Mouse (Mus musculus) forebrain, embryonic 10.5 days (tissue): ENCODE data around the gene Tmem254b. TPM values are rescaled to one million over a fixed set of nuclear protein-coding genes. Genes with fewer than 3 reads are reported as not detected.
"Not testable (repeated sequence)": the region's sequence is repeated elsewhere in the genome, so short reads cannot be mapped to it uniquely, and the experiment has no call there.

Experiments
- DNase-seq: peaks from one replicate; pipeline ENCODE4 v3.0.0-alpha.2; 2017; ENCODE audit warnings: low spot score; ENCODE audit errors: extremely low spot score
- H3K27ac ChIP-seq: fragments of 300-500 bp; sonication (generic); 2 replicates; pipeline ENCODE4 v1.5.1; 2016; ENCODE audit warnings: mild to moderate bottlenecking
- H3K27me3 ChIP-seq: fragments of 300-500 bp; sonication (generic); 2 replicates; pipeline ENCODE4 v1.6.1; 2016; ENCODE audit warnings: mild to moderate bottlenecking; ENCODE audit not compliant: poor library complexity, severe bottlenecking
- H3K36me3 ChIP-seq: fragments of 300-500 bp; sonication (generic); replicated peaks from 2 replicates; pipeline ENCODE4 v1.6.1; 2016; ENCODE audit warnings: mild to moderate bottlenecking, moderate library complexity
- H3K4me1 ChIP-seq: fragments of 300-500 bp; sonication (generic); 2 replicates; pipeline ENCODE4 v1.6.1; 2016
- H3K4me3 ChIP-seq: fragments of 300-500 bp; sonication (generic); 2 replicates; pipeline ENCODE4 v1.5.1; 2016; ENCODE audit warnings: mild to moderate bottlenecking, moderate library complexity
- H3K9me3 ChIP-seq: fragments of 300-500 bp; sonication (generic); 2 replicates; pipeline ENCODE4 v1.6.1; 2016; ENCODE audit warnings: mild to moderate bottlenecking, moderate library complexity
- WGBS: fragments of 180-500 bp; shearing (Covaris S2); methylation state at CpG from one replicate; pipeline ENCODE4 v1.1.7; 2016; 5-methylcytosine and 5-hydroxymethylcytosine counted together
- polyA plus RNA-seq: library from polyadenylated mRNA; unstranded; fragments of >200 nt; fragmentation: Nextera tagmentation; extraction: Ambion mirVana; gene quantifications from 2 replicates; pipeline ENCODE4 v1.2.1, GENCODE M21; 2016

Gene Tmem254b
- polyA plus RNA-seq: 13.7 and 16.7 TPM in 2 replicates

DNA sequence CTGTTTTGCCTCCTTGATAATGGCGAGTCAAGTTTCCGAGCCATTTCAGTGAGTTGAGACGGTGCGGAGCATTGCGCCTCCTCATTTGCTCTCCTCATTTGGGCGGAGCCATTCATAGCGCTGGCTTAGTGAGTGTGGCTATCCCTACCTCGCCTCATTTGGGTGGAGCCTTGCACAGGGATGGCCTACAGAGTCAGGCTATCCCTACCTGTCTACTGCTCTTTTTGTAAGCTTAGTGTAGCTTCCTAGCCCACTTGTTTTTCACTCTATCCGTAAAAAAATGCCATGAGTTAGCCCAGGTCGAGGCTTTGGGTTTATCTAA lies at the start of gene Tmem254b:
Tmem254b (minus strand) TSS at position 116 of the 322 bp plus-strand sequence.
- H3K9me3 ChIP-seq, H3K4me1 ChIP-seq, H3K4me3 ChIP-seq, DNase-seq, H3K27ac ChIP-seq, H3K27me3 ChIP-seq, H3K36me3 ChIP-seq: not testable (repeated sequence)
- WGBS: no CpG with 5 or more reads among the region's 10 CpGs

DNA sequence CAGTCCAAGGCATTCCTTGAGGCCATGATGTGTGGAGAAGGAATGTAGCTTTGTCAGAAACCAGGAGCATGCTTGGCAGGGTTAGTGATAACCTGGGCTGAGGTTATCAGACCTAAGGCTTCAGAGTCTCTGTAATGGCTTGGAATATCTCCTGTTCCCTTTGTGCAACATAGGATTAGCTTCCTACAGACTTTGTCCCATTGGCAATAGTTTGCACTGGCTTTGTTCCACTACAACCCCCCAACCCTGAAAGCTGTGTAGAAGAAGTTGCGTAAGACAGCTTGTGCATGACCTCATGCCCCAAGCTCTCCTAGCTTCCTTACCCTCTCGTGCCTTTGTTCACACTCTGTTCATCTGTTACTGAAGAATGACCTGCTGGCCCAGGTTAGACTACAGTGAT lies 30.3 kb upstream of the Tmem254b start:
- not testable (repeated sequence) for DNase-seq, H3K27me3 ChIP-seq, H3K4me1 ChIP-seq, H3K36me3 ChIP-seq, H3K9me3 ChIP-seq, H3K4me3 ChIP-seq, H3K27ac ChIP-seq
- no CpG with 5 or more reads among the region's 2 CpGs for WGBS

DNA sequence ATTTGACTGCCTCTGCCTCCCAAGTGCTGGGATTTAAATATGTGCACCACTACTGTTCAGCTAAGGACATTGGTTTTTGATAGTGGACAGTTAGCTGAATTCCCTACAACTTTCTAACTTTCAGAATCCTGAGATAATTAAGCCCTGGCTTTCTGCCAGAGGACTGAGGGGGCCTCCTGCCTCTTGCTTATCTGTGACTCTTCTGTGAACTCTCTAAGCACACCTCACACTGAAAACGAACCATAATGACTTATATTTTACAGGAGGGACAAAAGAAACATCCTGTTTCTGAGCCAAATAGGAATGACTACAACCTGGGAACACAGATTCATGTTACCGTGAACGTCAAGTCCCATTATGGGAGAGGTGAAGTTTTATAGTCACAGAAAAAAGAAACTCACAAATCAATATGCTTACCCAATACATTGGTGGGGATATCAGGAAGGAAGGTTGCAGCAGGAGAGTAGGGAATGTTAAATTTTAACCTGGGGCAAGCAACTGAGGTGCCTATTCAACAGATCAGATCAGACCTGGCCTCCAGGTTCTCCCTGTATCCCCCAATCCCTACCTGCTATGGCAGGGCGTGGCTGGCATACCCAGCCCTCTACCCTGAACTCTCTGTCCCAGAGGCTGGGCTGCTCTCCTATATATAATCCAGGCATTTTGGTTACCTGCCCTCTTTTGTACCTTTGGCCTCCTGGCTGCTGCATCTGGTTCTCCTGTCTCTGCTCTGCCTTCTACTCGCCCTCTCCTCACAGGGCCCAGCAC lies 9.6 kb upstream of the Tmem254b start:
- WGBS: no CpG with 5 or more reads among the region's 5 CpGs
- not testable (repeated sequence) for H3K27me3 ChIP-seq, H3K27ac ChIP-seq, H3K36me3 ChIP-seq, H3K4me1 ChIP-seq, H3K9me3 ChIP-seq, H3K4me3 ChIP-seq, DNase-seq

DNA sequence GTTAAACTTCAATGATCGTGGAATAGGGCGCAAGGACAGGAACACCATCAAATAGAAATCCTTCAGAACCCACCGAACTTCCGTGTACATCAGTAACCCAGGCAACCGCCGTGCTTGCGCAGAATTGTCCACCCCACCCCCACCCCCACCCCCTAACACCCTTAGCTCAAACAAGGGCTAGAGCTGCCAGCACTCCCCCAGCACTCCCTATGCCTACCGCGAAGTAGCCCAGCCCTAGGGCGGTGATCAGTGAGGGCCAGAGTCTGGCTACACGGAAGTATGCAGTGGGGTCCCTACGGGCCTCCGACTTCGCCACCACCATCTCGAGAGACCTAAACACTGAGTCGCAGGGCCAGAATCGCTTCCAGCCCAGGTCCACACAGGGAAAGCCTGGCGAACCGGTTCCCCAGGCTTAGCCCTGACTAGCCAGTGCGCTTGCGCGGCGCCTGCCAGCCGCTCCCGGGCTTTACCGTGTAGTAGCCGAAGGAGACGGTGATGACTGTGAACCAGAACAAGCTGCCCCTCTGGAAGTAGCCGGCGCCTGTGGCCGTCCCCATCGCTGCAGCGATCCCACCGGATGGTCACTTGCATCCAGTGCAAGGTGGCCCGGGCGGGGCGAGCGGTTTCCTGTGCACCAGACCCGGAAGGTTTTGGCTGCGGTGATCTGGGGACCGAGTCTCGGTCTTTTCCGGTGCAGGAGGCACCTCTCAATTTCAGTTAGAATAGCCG lies 480 bp downstream of the Tmem254b start:
- H3K36me3 ChIP-seq, DNase-seq, H3K27ac ChIP-seq, H3K27me3 ChIP-seq, H3K4me1 ChIP-seq, H3K9me3 ChIP-seq, H3K4me3 ChIP-seq: not testable (repeated sequence)
- no CpG with 5 or more reads among the region's 44 CpGs for WGBS

DNA sequence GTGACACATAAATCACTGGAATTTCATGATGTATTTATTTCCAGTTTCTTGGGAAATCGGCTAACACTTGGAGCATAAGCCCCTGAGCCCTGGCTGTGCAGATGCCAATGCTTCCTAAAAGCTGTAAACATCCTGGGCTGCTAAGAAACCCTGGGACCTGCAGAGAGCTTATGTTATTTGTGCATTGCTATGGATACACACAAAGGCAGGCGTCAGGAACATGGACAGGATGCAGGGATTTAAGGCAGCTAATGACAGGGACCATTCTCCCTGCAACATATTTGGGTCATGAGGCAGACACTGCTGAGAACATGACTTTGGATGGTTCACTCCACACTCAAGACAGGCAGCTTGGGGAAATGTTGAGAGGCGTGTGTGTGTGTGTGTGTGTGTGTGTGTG lies 9.0 kb downstream of the Tmem254b start:
- not testable (repeated sequence) for H3K36me3 ChIP-seq, H3K27me3 ChIP-seq, DNase-seq, H3K4me3 ChIP-seq, H3K9me3 ChIP-seq, H3K4me1 ChIP-seq, H3K27ac ChIP-seq
- WGBS: no CpG with 5 or more reads among the region's 3 CpGs

DNA sequence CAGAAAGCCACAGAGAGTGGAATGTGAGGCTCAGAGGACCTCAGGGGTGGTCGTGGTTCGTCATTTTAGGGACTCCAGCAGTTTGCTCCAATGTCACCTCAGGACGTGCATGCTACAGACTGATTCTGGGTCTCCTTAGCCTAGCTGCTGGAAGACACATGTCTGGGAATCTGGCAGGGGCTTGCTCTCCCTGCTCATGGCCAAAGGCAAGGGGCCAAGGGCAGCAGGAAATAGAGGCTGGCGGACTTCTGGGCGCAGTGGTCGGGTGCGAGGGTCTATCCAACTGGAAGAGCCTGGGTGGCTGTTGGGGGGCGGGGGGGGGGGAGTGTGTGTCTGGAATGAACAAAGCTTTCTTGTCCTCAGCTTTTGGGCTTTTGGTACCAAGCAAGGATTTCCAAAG lies 18.5 kb downstream of the Tmem254b start:
- not testable (repeated sequence) for H3K27ac ChIP-seq, H3K9me3 ChIP-seq, H3K4me1 ChIP-seq, H3K27me3 ChIP-seq, DNase-seq, H3K36me3 ChIP-seq, H3K4me3 ChIP-seq
- no CpG with 5 or more reads among the region's 8 CpGs for WGBS

DNA sequence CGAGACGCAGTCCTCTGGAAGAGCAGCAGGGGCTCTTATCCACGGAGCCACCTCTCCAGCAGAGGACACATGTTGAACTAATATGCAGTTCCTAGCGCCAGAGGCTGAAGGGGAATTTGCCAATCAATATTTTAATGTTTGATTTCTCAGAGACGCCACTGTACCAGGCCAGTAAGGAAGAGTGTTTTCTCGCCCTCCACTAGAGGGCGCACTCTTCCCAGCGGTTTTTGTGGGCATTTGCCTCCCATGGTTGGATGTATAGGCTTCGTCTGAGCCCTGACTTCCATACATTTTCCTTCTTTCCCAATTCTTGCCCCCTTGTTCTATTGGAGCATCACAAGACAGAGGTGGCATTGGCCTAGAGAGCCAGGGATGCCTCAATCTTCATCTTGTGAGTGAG lies 20.2 kb downstream of the Tmem254b start:
- H3K4me1 ChIP-seq, DNase-seq, H3K9me3 ChIP-seq, H3K27me3 ChIP-seq, H3K27ac ChIP-seq, H3K36me3 ChIP-seq, H3K4me3 ChIP-seq: not testable (repeated sequence)
- WGBS: no CpG with 5 or more reads among the region's 9 CpGs

DNA sequence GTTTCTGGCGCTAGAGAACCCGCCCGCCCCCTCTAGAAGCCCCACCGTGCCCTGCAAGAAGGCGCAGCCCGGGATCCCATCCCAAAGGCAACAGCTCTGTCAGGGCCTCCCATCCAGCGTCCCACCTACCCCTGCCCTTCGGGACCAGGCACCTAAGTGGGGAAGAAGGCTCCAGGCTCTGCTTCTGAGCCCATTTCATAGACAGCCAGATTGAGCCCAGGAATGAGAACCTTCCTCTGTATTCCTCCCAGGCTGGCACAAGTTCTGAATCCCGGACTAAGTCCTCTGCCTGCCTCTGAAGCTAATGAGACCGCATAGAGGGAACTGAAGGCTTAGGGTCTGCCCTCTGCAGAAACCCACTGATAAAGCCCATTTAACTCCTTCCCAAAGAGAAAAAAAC lies 24.5 kb downstream of the Tmem254b start, which contains the start of gene Plac9b:
Plac9b (minus strand) TSS at position 101 of the 400 bp plus-strand sequence.
- H3K36me3 ChIP-seq, H3K27ac ChIP-seq, H3K9me3 ChIP-seq, H3K4me1 ChIP-seq, DNase-seq, H3K27me3 ChIP-seq, H3K4me3 ChIP-seq: not testable (repeated sequence)
- WGBS: no CpG with 5 or more reads among the region's 10 CpGs

DNA sequence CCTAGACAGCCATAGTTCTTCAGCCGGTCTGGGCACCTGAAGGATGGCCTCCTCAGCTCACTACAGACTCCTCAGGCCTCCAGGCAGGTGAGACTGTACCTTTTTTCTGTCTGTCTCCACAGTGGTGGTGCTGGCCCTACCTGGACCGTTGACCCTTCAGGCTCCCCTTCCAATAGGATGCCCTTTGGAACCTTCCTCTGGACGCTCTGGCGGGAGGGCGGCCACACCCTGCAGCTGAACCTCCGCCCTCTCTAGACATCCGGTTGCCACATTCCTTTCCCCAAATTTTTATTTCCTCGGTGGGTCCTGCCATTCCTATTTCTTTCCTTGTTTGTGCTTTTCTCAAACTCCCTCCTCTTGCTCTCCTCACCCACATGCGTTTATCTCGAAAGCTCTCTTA lies 25.2 kb downstream of the Tmem254b start:
- no CpG with 5 or more reads among the region's 10 CpGs for WGBS
- H3K4me1 ChIP-seq, H3K27ac ChIP-seq, H3K9me3 ChIP-seq, H3K36me3 ChIP-seq, H3K4me3 ChIP-seq, DNase-seq, H3K27me3 ChIP-seq: not testable (repeated sequence)

DNA sequence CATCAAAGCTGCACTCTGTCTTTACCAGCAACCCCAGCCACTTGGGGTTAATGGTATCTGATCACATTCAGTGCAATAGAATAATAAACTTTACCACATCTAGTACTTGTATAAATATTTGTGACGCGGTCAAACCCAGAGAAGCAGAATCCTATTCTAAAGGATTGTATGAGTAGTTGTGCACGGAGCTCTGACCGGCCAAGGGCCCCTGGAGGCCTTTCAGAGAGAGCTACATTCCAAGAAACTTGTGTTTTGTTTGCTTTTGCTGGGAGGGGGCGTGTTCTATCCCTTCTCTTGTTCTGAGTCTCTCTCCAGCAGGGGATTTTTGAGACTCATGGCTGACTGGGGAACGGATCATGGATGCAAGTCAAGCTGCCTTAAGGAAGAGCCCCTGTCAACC lies 31.8 kb downstream of the Tmem254b start:
- no CpG with 5 or more reads among the region's 6 CpGs for WGBS
- H3K4me3 ChIP-seq, H3K27ac ChIP-seq, H3K36me3 ChIP-seq, H3K9me3 ChIP-seq, DNase-seq, H3K27me3 ChIP-seq, H3K4me1 ChIP-seq: not testable (repeated sequence)

DNA sequence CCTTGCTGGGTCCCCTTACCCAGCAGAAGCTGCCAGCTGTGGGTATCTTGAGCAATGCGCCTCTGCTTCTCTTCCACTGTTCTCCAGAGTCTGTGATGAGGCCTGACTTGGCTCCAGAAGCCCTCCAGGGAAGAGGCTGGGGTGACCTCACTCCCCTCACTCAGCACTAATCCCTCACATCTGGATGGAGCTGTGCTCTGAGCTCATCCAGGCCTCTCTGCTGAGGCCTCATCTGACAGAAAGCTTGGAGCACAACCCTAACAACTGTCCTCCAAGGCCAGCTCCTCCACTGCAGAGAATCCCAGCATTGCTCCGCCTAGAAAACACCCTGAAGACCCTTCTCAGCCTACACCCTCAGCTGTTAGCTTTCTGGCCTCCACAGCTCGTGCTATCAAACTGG lies 32.9 kb downstream of the Tmem254b start:
- not testable (repeated sequence) for H3K36me3 ChIP-seq, H3K9me3 ChIP-seq, H3K27ac ChIP-seq, H3K4me3 ChIP-seq, DNase-seq, H3K4me1 ChIP-seq, H3K27me3 ChIP-seq
- no CpG with 5 or more reads among the region's 3 CpGs for WGBS

DNA sequence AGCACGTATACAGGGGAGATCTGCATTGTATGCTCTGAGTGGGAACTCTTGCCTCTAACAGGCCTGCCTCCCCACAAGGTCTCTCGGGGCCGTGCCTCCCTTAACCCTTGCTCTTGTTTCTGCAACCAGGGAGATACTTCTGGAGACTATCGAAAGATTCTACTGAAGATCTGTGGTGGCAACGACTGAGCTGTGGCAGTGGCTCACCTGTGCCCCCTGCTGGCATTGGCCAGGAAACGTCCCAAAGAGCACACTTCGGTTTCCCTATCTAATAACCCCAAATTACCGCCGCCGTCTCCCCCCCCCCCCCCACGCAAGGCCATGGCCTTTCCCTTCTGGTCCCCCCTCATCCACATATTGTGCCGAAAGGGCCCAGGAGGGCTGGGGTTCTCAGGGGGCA lies 41.6 kb downstream of the Tmem254b start:
- H3K4me1 ChIP-seq, H3K9me3 ChIP-seq, H3K4me3 ChIP-seq, H3K36me3 ChIP-seq, H3K27me3 ChIP-seq, H3K27ac ChIP-seq, DNase-seq: not testable (repeated sequence)
- no CpG with 5 or more reads among the region's 12 CpGs for WGBS

DNA sequence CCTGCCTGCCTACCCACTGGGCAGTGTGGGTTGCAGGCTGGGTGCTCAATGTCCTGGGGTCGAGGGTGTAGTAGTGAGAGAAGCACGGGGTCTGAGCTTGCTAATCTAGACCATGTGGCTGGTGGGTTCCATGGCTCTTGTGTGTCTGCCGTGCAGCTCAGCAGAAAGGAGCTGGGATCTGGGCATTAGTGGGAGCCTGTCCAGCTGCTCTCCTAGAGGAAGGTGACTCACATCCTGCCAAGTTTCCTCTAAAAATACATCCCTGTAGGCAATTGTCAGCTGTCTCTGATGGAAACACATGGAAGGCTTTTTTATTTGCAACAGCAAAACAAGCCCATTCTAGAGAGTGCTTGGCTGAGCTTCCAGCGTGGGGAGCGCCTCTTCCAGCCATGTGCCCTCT lies 44.4 kb downstream of the Tmem254b start:
- H3K27ac ChIP-seq, H3K9me3 ChIP-seq, H3K4me3 ChIP-seq, H3K27me3 ChIP-seq, H3K36me3 ChIP-seq, H3K4me1 ChIP-seq, DNase-seq: not testable (repeated sequence)
- WGBS: no CpG with 5 or more reads among the region's 5 CpGs
